Mouse (Mus musculus) gastrocnemius, adult 8-10 months (tissue): ENCODE data around the gene Foxa1. TPM values are rescaled to one million over a fixed set of nuclear protein-coding genes. Genes with fewer than 3 reads are reported as not detected.

Experiments
- DNase-seq, 2 experiments: peaks; one replicate each; pipeline ENCODE4 v3.0.0; 2022; ENCODE audit warnings: low spot score in 2 of 2
- total RNA-seq, 4 experiments: library from RNA; stranded (reverse); gene quantifications; 2 replicates each; pipeline ENCODE4 v1.2.4; 2022

Foxa1 gene
- total RNA-seq, 4 experiments from 2014 or later: not detected

GRCm38 (mm10) chr12:57496347-57497119 lies 50.2 kb downstream of the Foxa1 start:
- DNase-seq: no peak

Other genes starting within 250 kb of the Foxa1 start
- gene Ttc6, start 17.2 kb upstream of the Foxa1 start, total RNA-seq: not detected